Mouse (Mus musculus) intestine, postnatal 0 days (tissue): ENCODE results near the gene Acrbp. TPM values are rescaled to one million over a fixed set of nuclear protein-coding genes. Genes with fewer than 3 reads are reported as not detected.
A peak's percentile ranks its signal among the peaks of the same experiment; 100 is the strongest.
"Not testable (repeated sequence)": the region's sequence is repeated elsewhere in the genome, so short reads cannot be mapped to it uniquely, and the experiment has no call there.

ENCODE experiments used
- ATAC-seq: fragments of 200-750 bp; cut with Nextera tagmentation; 2 replicates; pipeline ENCODE4 v1.8.0; 2017; ENCODE audit warnings: mild to moderate bottlenecking, moderate TSS enrichment, moderate library complexity
- H3K27ac ChIP-seq: fragments of 300-500 bp; sonication (generic); 2 replicates; pipeline ENCODE4 v1.5.1; 2014; ENCODE audit warnings: mild to moderate bottlenecking, low read depth, low read length, moderate library complexity
- H3K27me3 ChIP-seq: fragments of 300-500 bp; sonication (generic); replicated peaks from 2 replicates; pipeline ENCODE4 v1.6.1; 2014; ENCODE audit warnings: low read length, mixed read lengths; ENCODE audit not compliant: control insufficient read depth, insufficient read depth
- H3K36me3 ChIP-seq: fragments of 300-500 bp; sonication (generic); 2 replicates; pipeline ENCODE4 v1.6.1; 2014; ENCODE audit warnings: mild to moderate bottlenecking, moderate library complexity; ENCODE audit not compliant: control insufficient read depth, insufficient read depth
- H3K4me1 ChIP-seq: fragments of 300-500 bp; sonication (generic); replicated peaks from 2 replicates; pipeline ENCODE4 v1.6.1; 2014; ENCODE audit warnings: antibody characterized with exemption, low read length, mixed read lengths; ENCODE audit not compliant: control insufficient read depth, insufficient read depth
- H3K4me2 ChIP-seq: fragments of 300-500 bp; sonication (generic); replicated peaks from 2 replicates; pipeline ENCODE4 v1.6.1; 2014; ENCODE audit warnings: low read depth, mild to moderate bottlenecking, moderate library complexity
- H3K4me3 ChIP-seq: fragments of 300-500 bp; sonication (generic); 2 replicates; pipeline ENCODE4 v1.5.1; 2014; ENCODE audit warnings: low read depth, low read length
- H3K9ac ChIP-seq: fragments of 300-500 bp; sonication (generic); 2 replicates; pipeline ENCODE4 v1.6.1; 2014; ENCODE audit warnings: mild to moderate bottlenecking, low read depth, low read length
- H3K9me3 ChIP-seq: fragments of 300-500 bp; sonication (generic); 2 replicates; pipeline ENCODE4 v1.6.1; 2016; ENCODE audit warnings: mixed run types; ENCODE audit not compliant: control insufficient read depth
- CTCF ChIP-seq: sonication (generic); IDR thresholded peaks from 2 replicates; pipeline ENCODE4 v1.5.1; 2016; ENCODE audit warnings: low read depth, mild to moderate bottlenecking, control low read depth, antibody characterized with exemption, moderate library complexity
- WGBS: fragments of 180-500 bp; shearing (Covaris S2); extraction: QIAGEN DNeasy Blood & Tissue Kit; methylation state at CpG from one replicate; pipeline ENCODE4 v1.1.7; 2014; 5-methylcytosine and 5-hydroxymethylcytosine counted together
- polyA plus RNA-seq: library from polyadenylated mRNA; unstranded; fragments of >200 nt; fragmentation: Nextera tagmentation; extraction: Ambion mirVana; gene quantifications from 2 replicates; pipeline ENCODE4 v1.2.1, GENCODE M21; 2015

The Acrbp gene
- polyA plus RNA-seq, 1 experiment from 2014 or later: 3.1 TPM

DNA sequence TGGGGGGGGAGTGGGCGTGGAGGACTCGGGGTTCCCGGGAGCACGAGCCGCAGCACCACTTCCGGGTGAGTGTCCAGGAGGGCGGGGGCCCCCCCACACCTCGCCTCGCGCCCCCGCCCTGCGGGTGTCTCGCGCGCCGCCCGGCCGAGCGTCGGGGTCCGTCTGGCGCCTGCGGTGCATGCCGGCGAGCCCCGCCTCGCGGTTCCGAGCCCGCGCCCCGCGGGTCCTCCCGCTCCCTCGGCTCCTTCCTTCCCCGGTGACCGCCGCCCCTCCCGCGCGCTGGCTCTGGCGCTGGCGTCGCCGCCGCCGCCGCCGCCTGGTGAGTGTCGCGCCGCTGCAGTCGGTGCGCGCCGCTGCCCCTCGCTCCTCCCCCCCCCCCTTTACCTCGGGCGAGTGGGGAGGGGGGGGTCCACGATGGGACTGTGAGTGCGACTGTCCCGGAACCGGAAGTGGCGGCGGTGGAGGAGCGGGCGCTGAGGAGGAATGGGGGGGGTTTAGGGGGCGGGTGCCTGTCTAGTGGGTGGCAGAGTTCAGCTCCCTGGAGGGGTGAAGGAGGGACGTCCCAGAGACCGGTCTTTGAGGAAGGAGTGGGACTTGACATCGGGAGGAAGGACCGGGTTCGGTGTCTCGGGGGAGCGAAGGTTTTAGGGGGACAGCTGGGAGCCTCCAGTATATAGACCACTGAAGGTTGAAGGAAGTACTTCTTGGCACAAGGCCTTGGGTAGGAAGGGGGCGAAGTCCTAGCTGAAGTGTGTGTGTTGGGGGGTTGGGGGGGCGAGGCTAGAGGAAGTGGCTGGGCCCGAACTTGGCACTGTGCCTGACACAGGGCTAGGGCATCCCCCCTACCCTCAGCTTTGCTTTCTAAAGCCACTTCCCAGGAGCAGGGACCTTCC, 40.1 kb upstream of the Acrbp start:
- peaks cover 25% of the 10 kb centered on the region for H3K36me3 ChIP-seq
- 2% methylated on average over 59 of the region's 78 CpGs for WGBS

DNA sequence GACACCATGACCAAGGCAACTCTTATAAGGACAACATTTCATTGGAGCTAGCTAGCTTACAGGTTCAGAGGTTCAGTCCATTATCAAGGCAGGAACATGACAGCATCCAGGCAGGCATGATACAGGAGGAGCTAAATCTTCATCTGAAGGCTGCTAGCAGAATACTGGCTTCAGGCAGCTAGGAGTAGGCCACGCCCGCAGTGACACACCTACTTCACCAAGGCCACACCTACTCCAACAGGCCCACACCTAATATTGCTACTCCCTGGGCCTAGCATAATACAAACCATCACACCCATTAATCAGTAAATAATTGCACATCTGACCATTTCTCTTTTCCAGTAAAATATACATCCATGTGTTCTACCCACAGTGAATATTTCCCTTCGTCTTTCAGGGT, 31.8 kb upstream of the Acrbp start:
- TF ChIP-seq CTCF: no peak
- Histone ChIP-seq H3K27ac (no peak overlapping the region), H3K4me3 (no peak overlapping the region), H3K36me3 (peaks cover 50% of the 10 kb centered on the region), H3K4me2 (no peak overlapping the region), H3K4me1 (no peaks in the 10 kb centered on the region), H3K9ac (no peak overlapping the region), H3K27me3 (no peaks in the 10 kb centered on the region), H3K9me3 (no peaks in the 10 kb centered on the region)
- peak; percentile 41; the same call in 1 of the 2 replicates for ATAC-seq
- 91% methylated on average over 3 of the region's 3 CpGs for WGBS

More for the DNA sequence above, 40.1 kb upstream of the Acrbp start:
- H3K27me3 ChIP-seq: no peaks in the 10 kb centered on the region
- peak; percentile 83 for ATAC-seq
- peaks cover 5% of the 10 kb centered on the region; the same call in 1 of the 2 replicates for H3K4me1 ChIP-seq
- H3K4me3 ChIP-seq: peak overlapping the region; percentile 84
- H3K9me3 ChIP-seq: no peaks in the 10 kb centered on the region
- peak overlapping the region; percentile 74 for H3K4me2 ChIP-seq
- peak overlapping the region; percentile 99 for H3K27ac ChIP-seq
- TF ChIP-seq CTCF: no peak
- peak overlapping the region; percentile 99 for H3K9ac ChIP-seq

DNA sequence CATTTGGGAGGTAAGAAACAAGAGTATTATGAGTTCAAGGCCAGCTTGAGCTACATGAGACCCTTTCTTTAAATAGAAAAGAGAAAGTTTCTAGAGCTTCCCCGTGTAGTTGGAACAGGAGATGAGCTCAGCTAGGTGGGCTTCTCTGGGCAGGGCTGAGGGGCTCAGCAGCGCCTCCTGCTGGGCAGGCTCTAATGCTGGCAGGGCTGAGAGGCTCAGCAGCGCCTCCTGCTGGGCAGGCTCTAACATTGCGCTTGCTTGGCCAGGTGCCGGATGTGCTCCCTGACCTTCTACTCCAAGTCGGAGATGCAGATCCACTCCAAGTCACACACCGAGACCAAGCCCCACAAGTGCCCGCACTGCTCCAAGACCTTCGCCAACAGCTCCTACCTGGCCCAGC, 19.0 kb upstream of the Acrbp start:
- not testable (repeated sequence) for H3K4me3 ChIP-seq, H3K9ac ChIP-seq, H3K4me2 ChIP-seq, H3K27ac ChIP-seq, H3K27me3 ChIP-seq, H3K4me1 ChIP-seq, H3K9me3 ChIP-seq
- H3K36me3 ChIP-seq: peaks cover 55% of the 10 kb centered on the region
- peak; percentile 96 for TF ChIP-seq CTCF
- ATAC-seq: peak; percentile 16; the same call in 1 of the 2 replicates
- 33% methylated on average over 7 of the region's 9 CpGs for WGBS

DNA sequence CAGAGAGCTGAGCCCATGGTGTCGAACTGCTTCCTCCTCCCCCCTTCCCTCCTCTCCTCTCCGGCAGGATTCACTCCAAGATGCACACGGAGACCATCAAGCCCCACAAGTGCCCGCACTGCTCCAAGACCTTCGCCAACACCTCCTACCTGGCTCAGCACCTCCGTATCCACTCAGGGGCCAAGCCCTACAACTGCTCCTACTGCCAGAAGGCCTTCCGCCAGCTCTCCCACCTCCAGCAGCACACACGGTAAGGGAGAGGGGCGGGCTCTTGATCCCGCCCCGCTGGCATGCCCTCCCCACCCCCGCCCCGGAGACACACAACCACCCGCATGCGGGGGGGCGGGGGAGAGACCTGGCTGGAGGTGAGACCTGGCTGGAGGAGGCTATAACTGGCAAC, 17.9 kb upstream of the Acrbp start:
- ATAC-seq: no peak
- no peak overlapping the region for H3K27ac ChIP-seq
- WGBS: 90% methylated on average over 16 of the region's 16 CpGs
- TF ChIP-seq CTCF: no peak
- H3K9me3 ChIP-seq: no peaks in the 10 kb centered on the region
- peaks cover 59% of the 10 kb centered on the region for H3K36me3 ChIP-seq
- H3K4me1 ChIP-seq: no peaks in the 10 kb centered on the region
- no peak overlapping the region for H3K4me2 ChIP-seq
- no peak overlapping the region for H3K9ac ChIP-seq
- no peaks in the 10 kb centered on the region for H3K27me3 ChIP-seq
- H3K4me3 ChIP-seq: no peak overlapping the region

DNA sequence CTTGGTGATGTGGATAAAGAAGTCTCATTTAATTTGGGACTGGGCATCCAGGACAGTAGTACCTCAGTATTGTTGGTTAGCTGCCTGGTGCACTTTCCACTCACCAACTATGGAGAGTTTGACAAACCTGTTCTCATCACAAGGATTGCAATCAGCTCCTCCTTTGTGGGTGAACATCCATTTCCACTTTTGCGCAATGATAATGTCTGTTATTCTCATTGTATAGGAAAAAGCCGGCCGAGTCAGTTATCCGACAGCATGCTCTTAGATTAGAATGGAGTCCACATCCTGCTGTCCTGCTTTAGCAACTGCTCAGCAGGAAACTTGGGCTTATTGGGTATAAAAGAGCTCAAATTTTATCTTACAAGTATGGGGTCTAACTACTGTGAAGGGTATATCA, 10.8 kb upstream of the Acrbp start:
- Histone ChIP-seq H3K4me2 (peak overlapping the region; percentile 66), H3K4me3 (no peak overlapping the region), H3K27ac (no peak overlapping the region), H3K9me3 (no peaks in the 10 kb centered on the region), H3K27me3 (no peaks in the 10 kb centered on the region), H3K4me1 (no peaks in the 10 kb centered on the region), H3K36me3 (peaks cover 35% of the 10 kb centered on the region), H3K9ac (no peak overlapping the region)
- ATAC-seq: no peak
- WGBS: 94% methylated on average over 4 of the region's 4 CpGs
- TF ChIP-seq CTCF: no peak

DNA sequence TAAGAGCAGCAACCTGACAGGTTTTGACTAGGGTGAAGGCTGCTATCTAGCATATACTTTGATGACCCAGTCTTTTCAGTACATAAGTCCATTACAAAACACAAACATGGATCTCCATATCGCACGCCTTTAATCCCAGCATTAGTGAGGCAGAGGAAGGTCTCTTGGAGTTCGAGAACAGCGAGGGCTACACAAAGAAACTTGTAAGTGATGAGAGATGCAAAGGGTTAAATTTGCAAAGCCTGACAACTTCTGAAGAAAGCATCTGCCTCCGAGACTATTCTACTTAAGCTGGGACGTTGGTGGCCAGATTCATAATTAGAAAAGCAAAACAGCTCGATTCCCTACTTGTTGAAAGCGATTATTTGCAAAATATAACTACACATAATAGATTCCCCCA, 10.4 kb upstream of the Acrbp start:
- H3K9ac ChIP-seq: no peak overlapping the region
- H3K27ac ChIP-seq: no peak overlapping the region
- H3K4me1 ChIP-seq: no peaks in the 10 kb centered on the region
- ATAC-seq: 0 out of 2 replicates have a peak, but pooled peaks have one; percentile 12
- no peaks in the 10 kb centered on the region for H3K9me3 ChIP-seq
- peak overlapping the region; percentile 66 for H3K4me2 ChIP-seq
- 5% methylated on average over 8 of the region's 8 CpGs for WGBS
- TF ChIP-seq CTCF: no peak
- peaks cover 35% of the 10 kb centered on the region for H3K36me3 ChIP-seq
- peak overlapping the region; percentile 72 for H3K4me3 ChIP-seq
- no peaks in the 10 kb centered on the region for H3K27me3 ChIP-seq
